Mouse (Mus musculus) embryonic facial prominence, embryonic 10.5 days (tissue): ENCODE measurements around the gene Hist1h2bq. TPM values are rescaled to one million over a fixed set of nuclear protein-coding genes. Genes with fewer than 3 reads are reported as not detected.
"Not testable (repeated sequence)": the region's sequence is repeated elsewhere in the genome, so short reads cannot be mapped to it uniquely, and the experiment has no call there.

Source experiments
- DNase-seq: peaks from one replicate; pipeline ENCODE4 v3.0.0-alpha.2; 2017; ENCODE audit warnings: low spot score
- H3K27ac ChIP-seq: fragments of 300-500 bp; sonication (generic); replicated peaks from 2 replicates; pipeline ENCODE4 v1.5.1; 2016; ENCODE audit warnings: mild to moderate bottlenecking
- H3K27me3 ChIP-seq: fragments of 300-500 bp; sonication (generic); replicated peaks from 2 replicates; pipeline ENCODE4 v1.6.1; 2016; ENCODE audit warnings: low read depth, mild to moderate bottlenecking; ENCODE audit not compliant: poor library complexity, severe bottlenecking
- H3K36me3 ChIP-seq: fragments of 300-500 bp; sonication (generic); replicated peaks from 2 replicates; pipeline ENCODE4 v1.6.1; 2016; ENCODE audit warnings: mild to moderate bottlenecking, moderate library complexity
- H3K4me1 ChIP-seq: fragments of 300-500 bp; sonication (generic); 2 replicates; pipeline ENCODE4 v1.6.1; 2016
- H3K4me3 ChIP-seq: fragments of 300-500 bp; sonication (generic); 2 replicates; pipeline ENCODE4 v1.5.1; 2016; ENCODE audit warnings: mild to moderate bottlenecking, moderate library complexity
- H3K9me3 ChIP-seq: fragments of 300-500 bp; sonication (generic); 2 replicates; pipeline ENCODE4 v1.6.1; 2016; ENCODE audit warnings: mild to moderate bottlenecking
- WGBS: fragments of 180-500 bp; shearing (Covaris S2); methylation state at CpG from one replicate; pipeline ENCODE4 v1.1.7; 2016; 5-methylcytosine and 5-hydroxymethylcytosine counted together
- polyA plus RNA-seq: library from polyadenylated mRNA; unstranded; fragments of >200 nt; fragmentation: Nextera tagmentation; extraction: Ambion mirVana; gene quantifications from 2 replicates; pipeline ENCODE4 v1.2.1, GENCODE M21; 2016

Gene Hist1h2bq
- polyA plus RNA-seq, 1 experiment from 2014 or later, result 23.9 TPM

DNA sequence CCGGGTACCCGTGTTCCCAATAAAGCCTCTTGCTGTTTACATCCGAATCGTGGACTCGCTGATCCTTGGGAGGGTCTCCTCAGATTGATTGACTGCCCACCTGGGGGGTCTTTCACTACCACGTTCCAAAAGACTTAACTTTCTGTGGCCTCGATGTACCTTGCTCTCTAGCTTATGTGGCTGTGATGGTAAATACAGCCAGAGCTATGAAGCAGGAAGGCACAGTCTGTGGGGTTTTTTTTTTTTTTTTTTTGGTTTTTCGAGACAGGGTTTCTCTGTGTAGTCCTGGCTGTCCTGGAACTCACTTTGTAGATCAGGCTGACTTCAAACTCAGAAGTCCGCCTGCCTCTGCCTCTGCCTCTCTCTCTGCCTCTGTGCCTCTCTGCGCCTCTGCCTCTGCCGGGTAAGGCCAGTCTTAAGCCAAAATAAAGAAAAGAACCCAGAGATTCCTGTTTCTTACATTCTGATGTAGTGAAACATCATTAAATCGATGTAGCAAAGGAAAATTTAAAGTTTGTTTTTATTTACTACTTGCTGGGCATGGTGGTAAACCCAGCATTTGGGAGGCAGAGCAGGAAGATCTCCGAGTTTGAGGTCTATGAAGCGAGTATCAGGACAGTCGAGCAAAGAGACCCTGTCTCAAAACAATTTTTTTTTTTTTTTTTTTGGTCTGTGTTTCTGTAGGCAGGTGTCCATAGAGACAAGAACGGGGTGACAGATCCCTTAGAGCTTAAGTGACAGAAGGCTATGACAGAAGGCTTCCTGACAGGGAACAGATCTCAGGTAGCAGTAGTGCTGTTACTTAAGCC lies 10.3 kb upstream of the Hist1h2bq start:
- H3K9me3 ChIP-seq, H3K4me1 ChIP-seq, H3K36me3 ChIP-seq, DNase-seq, H3K27me3 ChIP-seq, H3K4me3 ChIP-seq, H3K27ac ChIP-seq: not testable (repeated sequence)
- WGBS, result 81% methylated on average over 8 of the region's 16 CpGs

DNA sequence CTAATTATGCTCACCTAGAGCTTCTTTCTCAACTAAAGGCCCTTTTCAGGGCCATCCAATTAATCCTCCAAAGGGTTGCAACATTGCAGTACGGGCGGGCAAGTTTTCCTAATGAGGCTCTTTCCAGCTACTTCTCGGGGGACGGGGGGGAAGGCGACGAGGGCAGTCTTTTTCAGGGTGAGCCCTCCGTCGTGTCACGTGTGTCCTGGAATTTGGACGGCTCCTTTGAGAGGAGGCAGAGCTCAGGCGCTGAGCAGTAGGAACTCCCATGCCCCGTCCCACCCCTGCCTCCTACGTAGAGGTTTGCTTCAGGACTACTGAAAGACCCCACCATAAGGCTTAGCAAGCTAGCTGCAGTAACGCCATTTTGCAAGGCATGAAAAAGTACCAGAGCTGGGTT lies 2.1 kb upstream of the Hist1h2bq start:
- not testable (repeated sequence) for DNase-seq, H3K36me3 ChIP-seq, H3K4me1 ChIP-seq, H3K9me3 ChIP-seq, H3K27me3 ChIP-seq
- peak overlapping the region; percentile 69 for H3K27ac ChIP-seq
- 1% methylated on average over 14 of the region's 14 CpGs for WGBS
- H3K4me3 ChIP-seq, result peak overlapping the region; percentile 45

DNA sequence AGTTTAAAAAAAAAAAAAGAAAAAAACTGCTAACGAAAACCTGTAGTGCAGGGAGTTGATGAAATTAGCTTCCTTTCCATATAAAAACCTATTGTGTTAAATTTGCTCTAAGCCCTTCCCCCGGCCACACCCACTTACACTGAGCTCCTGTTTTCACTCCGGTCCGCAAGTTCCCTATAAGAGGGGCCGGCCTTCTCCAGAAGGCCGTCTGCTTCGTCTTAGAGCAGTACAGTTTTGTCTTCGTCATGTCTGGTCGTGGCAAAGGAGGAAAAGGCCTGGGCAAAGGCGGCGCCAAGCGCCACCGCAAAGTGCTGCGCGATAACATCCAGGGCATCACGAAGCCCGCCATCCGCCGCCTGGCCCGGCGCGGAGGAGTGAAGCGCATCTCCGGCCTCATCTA lies 1.5 kb upstream of the Hist1h2bq start, which contains the start of gene Hist1h4m:
TSS of gene Hist1h4m (plus strand) at position 208 of the 400 bp plus-strand sequence.
- peak within 1 kb of the TSS; percentile 45 for H3K4me3 ChIP-seq
- not testable (repeated sequence) for H3K36me3 ChIP-seq, H3K9me3 ChIP-seq, H3K4me1 ChIP-seq, DNase-seq, H3K27me3 ChIP-seq
- peak within 1 kb of the TSS; percentile 69 for H3K27ac ChIP-seq
- no CpG with 5 or more reads among the region's 24 CpGs for WGBS

DNA sequence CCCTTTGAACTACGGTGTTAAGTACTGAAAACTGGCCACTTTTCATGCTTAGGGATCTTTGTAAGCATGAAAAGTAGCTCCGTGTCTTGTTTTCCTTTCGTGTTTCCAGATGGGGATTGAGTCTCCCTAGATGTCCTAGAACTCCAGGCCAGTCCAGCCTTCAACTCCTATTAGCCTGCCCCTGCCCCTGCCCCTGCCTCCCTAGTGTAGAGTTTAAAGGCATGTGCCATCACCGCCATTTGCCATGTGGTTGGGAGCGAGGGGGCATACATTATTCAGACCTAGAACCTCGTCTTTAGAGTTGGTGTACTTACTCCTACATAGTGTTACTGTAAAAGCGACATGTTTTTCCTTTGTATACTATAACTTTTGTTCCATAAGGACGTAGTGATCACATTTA lies 1.1 kb upstream of the Hist1h2bq start:
- not testable (repeated sequence) for H3K9me3 ChIP-seq, H3K4me1 ChIP-seq, H3K4me3 ChIP-seq, DNase-seq, H3K27ac ChIP-seq, H3K36me3 ChIP-seq, H3K27me3 ChIP-seq
- WGBS, result no CpG with 5 or more reads among the region's 8 CpGs

DNA sequence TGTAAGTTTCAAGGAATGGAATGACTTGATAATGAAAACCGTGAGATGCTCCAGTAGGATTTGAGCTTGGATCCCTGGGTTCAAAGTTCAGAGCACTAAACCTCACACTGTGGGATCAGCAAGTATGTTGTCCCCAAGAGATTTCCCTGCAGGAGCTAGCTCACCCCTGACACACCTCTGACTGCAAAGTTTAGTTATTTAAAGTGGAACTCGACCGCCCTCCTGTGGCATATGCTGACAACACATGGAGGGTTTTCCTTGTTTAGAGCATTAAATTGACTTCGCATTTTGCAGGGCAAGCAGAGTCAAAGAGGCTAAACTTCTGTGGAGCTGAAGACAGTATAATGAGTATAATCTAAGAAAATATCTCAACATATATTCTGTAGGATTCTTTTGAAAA lies 6.9 kb downstream of the Hist1h2bq start:
- H3K36me3 ChIP-seq, H3K4me1 ChIP-seq, H3K4me3 ChIP-seq, H3K27ac ChIP-seq, H3K9me3 ChIP-seq, H3K27me3 ChIP-seq, DNase-seq: not testable (repeated sequence)
- WGBS, result no CpG with 5 or more reads among the region's 4 CpGs

DNA sequence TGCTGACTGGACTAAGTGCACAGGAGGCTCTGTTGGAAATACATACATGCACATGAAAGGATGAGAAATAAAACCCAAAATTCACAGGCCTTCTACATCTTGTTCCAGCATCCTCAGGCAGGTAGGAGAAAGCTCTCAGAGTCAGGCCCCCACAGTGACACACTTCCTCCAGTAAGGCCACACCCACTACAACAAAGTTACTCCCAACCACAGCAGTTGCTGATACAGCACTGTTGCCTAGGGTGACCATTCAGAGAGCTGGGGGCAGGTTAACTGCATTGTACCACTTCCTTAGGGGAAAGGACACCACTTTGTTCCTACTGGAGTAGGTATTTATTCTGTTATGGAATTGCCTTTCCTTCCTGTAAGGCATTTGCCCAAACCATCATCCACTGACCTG lies 12.8 kb downstream of the Hist1h2bq start:
- H3K27ac ChIP-seq, DNase-seq, H3K27me3 ChIP-seq, H3K4me1 ChIP-seq, H3K4me3 ChIP-seq, H3K36me3 ChIP-seq, H3K9me3 ChIP-seq: not testable (repeated sequence)

DNA sequence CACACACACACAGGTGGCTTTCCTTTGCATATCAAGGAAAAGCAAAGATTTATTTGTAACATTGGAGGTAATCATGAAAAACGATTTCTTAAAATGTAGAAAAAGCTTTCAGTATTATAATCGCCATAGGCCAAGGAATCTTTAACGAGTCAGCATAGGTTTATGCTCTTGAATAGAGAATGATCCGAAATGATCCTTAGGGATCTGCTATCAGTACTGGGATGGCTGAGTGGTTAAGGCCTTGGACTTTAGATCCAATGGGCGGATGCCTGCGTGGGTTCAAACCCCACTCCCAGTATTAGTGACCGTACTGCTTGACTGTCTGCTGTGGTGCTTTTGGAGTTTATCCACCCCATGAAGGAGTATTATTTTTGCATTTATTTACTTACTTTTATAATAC lies 14.4 kb downstream of the Hist1h2bq start:
- Histone ChIP-seq H3K36me3 (no peaks in the 10 kb centered on the region), H3K4me3 (no peak overlapping the region), H3K9me3 (no peaks in the 10 kb centered on the region), H3K27me3 (no peaks in the 10 kb centered on the region), H3K27ac (no peak overlapping the region), H3K4me1 (peaks cover 5% of the 10 kb centered on the region)
- 90% methylated on average over 7 of the region's 7 CpGs for WGBS
- DNase-seq, result no peak

DNA sequence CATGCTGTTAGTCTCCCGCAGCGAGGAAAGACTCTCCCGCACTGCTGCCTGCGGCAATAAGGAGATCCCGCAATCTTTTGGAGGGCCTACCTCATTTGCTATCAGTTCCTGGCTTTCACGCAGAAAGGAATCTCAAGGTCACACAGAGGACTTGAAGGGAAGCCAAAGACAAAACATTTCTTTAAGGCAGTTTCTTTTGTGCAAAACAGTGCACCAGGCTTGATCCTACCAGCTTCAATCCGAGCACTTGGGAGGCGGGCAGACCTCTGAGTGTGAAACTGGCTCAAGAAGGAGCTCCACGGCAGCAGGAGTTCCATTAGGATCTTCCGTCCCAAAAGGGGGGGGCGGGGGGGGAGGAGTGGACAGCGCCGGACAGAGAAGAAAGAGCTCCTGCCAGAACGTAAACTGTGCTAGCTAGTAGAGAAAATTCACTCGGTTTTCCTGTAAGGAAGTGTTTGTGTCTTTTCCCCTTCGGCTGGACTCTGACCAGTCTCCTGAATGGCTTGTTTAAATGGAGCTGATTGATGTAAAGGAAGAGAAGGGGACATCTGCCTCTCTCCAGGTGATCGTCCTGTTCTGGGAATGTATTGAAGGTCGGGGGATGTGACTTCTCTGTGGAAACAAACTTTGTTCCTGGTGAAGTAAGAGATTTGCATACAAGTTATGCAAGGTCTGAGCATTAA lies 19.3 kb downstream of the Hist1h2bq start:
- peak; percentile 40 for DNase-seq
- Histone ChIP-seq H3K27me3 (no peaks in the 10 kb centered on the region), H3K4me3 (peak overlapping the region; percentile 43), H3K4me1 (peaks cover 27% of the 10 kb centered on the region), H3K27ac (peak overlapping the region; percentile 77), H3K36me3 (no peaks in the 10 kb centered on the region), H3K9me3 (no peaks in the 10 kb centered on the region)
- WGBS, result 8% methylated on average over 18 of the region's 18 CpGs

DNA sequence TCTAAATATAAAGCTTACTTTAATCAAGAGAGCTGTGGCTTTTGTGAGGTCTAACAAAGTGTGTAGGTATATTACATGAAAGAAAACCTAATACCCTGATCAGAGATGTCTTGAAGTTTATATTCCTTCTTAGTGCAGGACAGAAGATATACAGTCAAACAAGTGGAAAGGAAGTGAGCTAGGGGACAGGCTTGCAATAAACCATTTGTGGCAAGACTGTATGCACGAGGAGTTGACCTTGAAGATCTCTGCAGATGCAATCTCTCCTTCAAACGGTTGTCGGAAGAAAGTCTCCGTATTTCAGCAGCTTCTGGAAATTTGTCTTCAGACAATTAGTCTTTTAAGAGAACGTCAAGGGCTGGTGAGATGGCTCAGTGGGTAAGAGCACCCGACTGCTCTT lies 20.1 kb downstream of the Hist1h2bq start:
- no peaks in the 10 kb centered on the region for H3K27me3 ChIP-seq
- peak overlapping the region; percentile 89 for H3K27ac ChIP-seq
- H3K36me3 ChIP-seq, result no peaks in the 10 kb centered on the region
- no peaks in the 10 kb centered on the region for H3K9me3 ChIP-seq
- peaks cover 31% of the 10 kb centered on the region for H3K4me1 ChIP-seq
- WGBS, result 55% methylated on average over 6 of the region's 6 CpGs
- no peak overlapping the region for H3K4me3 ChIP-seq
- no peak for DNase-seq

DNA sequence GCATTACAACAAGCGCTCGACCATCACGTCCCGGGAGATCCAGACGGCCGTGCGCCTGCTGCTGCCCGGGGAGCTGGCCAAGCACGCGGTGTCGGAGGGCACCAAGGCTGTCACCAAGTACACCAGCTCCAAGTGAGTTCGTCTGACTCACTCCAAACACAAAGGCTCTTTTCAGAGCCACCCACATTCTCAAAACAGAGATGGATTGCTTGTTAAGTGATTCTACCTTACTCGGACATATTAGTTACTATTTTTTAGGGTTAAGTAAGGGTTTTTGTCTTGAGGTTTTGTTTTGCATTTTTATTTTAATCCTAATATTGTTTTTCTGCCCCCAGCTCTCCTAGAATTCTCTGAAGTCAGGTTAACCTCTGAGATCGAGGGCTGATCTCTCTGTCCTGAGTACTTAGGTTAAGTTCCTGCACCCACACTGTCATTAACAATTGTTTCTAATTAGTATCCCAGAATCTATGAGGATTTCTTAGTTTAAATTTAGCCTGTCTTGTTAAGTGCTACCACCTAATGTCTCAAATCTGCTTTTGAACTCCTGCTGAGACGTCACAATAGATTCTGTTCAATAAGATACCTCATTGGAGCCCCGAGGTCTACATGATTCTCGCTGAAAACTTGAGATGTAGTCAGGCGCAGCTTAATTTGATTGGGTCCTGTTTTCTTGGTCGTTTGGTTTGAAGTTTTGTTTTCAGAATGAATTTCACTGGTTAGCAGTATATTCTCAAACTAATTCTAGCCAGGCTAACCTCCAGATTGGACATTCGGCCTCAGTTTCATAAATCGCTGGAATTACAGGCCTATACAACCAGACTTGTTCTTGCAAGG lies 22.0 kb downstream of the Hist1h2bq start:
- WGBS, result 11% methylated on average over 18 of the region's 21 CpGs
- DNase-seq, result peak; percentile 15
- Histone ChIP-seq H3K4me1 (peaks cover 41% of the 10 kb centered on the region), H3K27ac (peak overlapping the region; percentile 89), H3K4me3 (peak overlapping the region; percentile 49), H3K9me3 (no peaks in the 10 kb centered on the region), H3K27me3 (no peaks in the 10 kb centered on the region), H3K36me3 (no peaks in the 10 kb centered on the region)

DNA sequence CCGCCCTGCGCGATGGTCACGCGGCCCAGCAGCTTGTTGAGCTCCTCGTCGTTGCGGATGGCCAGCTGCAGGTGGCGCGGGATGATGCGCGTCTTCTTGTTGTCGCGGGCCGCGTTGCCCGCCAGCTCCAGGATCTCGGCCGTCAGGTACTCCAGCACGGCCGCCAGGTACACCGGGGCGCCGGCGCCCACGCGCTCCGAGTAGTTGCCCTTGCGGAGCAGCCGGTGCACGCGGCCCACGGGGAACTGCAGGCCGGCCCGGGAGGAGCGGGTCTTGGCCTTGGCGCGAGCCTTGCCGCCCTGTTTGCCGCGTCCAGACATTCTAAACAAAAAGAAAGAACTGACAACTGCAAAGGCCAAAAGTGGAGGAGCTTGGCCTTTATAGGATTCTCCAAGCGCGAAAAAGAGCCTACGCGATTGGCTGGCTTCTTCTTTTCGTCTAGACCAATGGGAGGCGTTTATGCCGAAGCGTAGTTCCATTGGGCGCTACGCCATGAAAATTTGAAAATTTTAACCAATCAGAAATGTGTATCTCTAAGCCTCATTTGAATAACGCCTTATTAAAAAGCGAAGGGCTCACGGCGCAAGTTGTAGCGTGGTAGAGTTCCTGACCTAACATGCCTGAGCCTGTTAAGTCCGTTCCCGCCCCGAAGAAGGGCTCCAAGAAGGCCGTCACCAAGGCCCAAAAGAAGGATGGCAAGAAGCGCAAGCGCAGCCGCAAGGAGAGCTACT lies 22.9 kb downstream of the Hist1h2bq start, which contains the start of the genes Hist1h2an and Hist1h2bp:
TSS of gene Hist1h2an (minus strand) at position 320 of the 731 bp plus-strand sequence.
TSS of gene Hist1h2bp (plus strand) at position 563 of the 731 bp plus-strand sequence.
- under 1% methylated on average over 47 of the region's 63 CpGs for WGBS
- not testable (repeated sequence) for H3K27me3 ChIP-seq, H3K36me3 ChIP-seq, H3K9me3 ChIP-seq
- Histone ChIP-seq H3K4me3 (peak within 1 kb of the TSS; percentile 56), H3K4me1 (peaks cover 42% of the 10 kb centered on the region), H3K27ac (peak within 1 kb of the TSS; percentile 91)
- peak; percentile 88 for DNase-seq
